Mouse (Mus musculus): Measurements from ENCODE around the gene Pdcd5. TPM values are rescaled to one million over a fixed set of nuclear protein-coding genes. Genes with fewer than 3 reads are reported as not detected.

Gene Pdcd5
- polyA plus RNA-seq, 1 experiment from 2014 or later, result 332 TPM

DNA sequence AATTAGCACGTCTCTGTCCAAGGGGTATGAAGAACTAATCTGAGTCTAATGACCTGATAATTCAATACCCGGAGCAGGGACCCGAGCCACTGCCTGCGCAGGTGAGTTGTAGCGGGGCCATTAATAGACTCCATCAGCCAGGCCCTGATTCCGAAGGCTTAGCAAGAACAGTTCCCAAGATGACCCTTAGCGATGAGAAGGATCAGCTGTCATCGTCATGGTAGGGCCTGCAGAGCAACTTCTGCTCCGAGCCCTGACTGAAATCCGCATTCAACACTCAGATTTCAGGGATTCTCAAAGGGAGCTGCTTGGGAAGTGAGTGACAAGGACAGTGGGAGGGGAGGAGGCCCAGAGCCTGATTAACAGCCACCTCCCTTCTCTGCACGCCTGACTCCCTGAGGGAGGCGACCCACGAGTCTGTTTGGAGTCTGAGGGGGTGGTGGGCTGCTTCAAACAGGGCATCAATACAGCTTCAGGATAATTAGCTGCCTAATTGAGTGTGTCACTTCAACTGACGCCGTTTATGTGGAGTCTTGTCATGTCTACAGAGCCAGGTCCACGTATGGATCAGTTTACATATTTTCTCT lies 16.6 kb upstream of the Pdcd5 start:
- WGBS, result 58% methylated on average over 16 of the region's 16 CpGs
- DNase-seq (ENCODE audit: low spot score), result no peak
- H3K4me1 ChIP-seq, result no peaks in the 10 kb centered on the region

DNA sequence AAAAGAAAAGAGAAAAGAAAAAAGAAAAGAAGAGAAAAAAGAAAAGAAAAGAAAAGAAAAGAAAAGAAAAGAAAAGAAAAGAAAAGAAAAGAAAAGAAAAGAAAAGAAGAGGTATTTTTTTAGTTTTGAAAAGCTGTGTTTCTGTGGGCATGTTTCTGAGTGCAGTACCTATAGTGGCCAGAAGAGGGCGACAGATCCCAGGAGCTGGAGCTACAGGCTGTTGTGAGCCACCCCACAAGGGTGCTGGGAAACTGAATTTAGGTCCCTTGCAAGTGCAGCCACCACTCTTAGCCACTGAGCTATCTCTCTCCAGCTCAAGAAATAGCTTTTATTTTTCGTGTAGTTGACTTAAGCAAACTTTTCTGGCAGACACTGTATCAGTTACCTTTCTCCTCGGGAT lies 11.9 kb upstream of the Pdcd5 start:
- no peak for DNase-seq (ENCODE audit: low spot score)
- Histone ChIP-seq H3K9me3 (no peaks in the 10 kb centered on the region), H3K4me1 (no peaks in the 10 kb centered on the region), H3K4me3 (no peak overlapping the region), H3K27ac (no peak overlapping the region), H3K36me3 (no peaks in the 10 kb centered on the region), H3K27me3 (ENCODE audit: insufficient read depth, poor library complexity, severe bottlenecking) (no peaks in the 10 kb centered on the region)
- whole genome bisulfite sequencing, result 59% methylated on average over 3 of the region's 3 CpGs

More for the DNA sequence above, 16.6 kb upstream of the Pdcd5 start:
- no peaks in the 10 kb centered on the region for H3K9me3 ChIP-seq
- H3K27ac ChIP-seq, result no peak overlapping the region
- no peak overlapping the region for H3K4me3 ChIP-seq
- no peaks in the 10 kb centered on the region for H3K27me3 ChIP-seq (ENCODE audit: insufficient read depth, poor library complexity, severe bottlenecking)
- no peaks in the 10 kb centered on the region for H3K36me3 ChIP-seq

DNA sequence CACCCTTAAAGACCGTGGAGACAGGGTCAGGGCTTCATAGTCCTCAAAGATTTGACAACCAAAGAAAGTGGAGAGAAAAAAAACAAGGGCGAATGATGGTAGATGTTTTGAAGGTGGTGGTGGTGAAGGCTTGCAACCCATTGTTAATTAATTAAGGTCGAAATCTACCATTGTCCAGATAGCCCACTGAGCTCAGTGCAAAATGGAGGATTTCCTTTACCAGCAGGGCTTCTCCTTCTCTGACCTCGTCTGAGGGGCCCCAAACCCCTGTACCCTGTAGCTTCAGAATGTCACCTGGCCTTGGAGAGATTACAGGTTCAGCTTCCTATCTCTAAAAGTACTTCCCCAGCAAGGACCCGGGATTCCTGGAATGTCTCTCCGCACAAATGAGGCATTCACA lies 10.5 kb upstream of the Pdcd5 start:
- DNase-seq (ENCODE audit: low spot score), result no peak
- Histone ChIP-seq H3K36me3 (no peaks in the 10 kb centered on the region), H3K27me3 (ENCODE audit: insufficient read depth, poor library complexity, severe bottlenecking) (no peaks in the 10 kb centered on the region), H3K9me3 (no peaks in the 10 kb centered on the region), H3K4me3 (no peak overlapping the region), H3K4me1 (no peaks in the 10 kb centered on the region), H3K27ac (no peak overlapping the region)
- WGBS, result 45% methylated on average over 6 of the region's 6 CpGs

DNA sequence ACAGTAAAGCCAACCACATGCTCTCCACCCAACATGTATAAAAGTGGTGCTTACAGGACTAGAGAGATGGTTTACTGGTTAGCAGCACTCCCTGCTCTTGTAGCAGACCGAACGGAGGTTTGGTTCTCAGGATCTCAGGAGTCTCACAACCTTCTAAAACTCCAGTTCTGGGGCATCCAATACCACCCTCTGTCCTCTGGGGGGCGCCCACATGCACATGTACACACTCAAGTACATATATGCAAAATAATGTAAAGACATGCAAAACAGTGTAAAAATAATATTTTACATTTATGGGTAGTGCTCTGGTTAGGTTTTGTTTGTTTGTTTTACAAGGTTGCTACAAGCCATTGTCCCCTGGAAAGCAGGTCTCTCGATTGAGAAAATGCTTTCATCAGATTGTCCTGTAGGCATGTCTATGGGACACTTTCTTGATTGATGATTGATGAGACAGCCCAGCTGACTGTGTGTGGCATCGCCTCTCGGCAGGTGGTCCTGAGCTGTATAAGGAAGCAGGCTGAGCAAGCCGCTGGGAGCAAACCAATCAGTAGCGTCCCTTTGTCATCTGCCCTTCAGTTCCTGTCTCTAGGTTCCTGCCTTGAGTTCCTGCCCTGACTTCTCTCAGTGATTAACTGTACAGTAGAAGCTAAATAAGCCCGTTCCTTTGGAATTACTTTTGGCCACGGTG lies 4.4 kb upstream of the Pdcd5 start:
- DNase-seq (ENCODE audit: low spot score), result no peak
- no peak overlapping the region for H3K4me3 ChIP-seq
- H3K36me3 ChIP-seq, result no peaks in the 10 kb centered on the region
- no peak overlapping the region for H3K27ac ChIP-seq
- 80% methylated on average over 10 of the region's 10 CpGs for WGBS
- H3K4me1 ChIP-seq, result peaks cover 4% of the 10 kb centered on the region; the same call in 1 of the 2 replicates
- H3K27me3 ChIP-seq (ENCODE audit: insufficient read depth, poor library complexity, severe bottlenecking), result no peaks in the 10 kb centered on the region
- no peaks in the 10 kb centered on the region for H3K9me3 ChIP-seq

DNA sequence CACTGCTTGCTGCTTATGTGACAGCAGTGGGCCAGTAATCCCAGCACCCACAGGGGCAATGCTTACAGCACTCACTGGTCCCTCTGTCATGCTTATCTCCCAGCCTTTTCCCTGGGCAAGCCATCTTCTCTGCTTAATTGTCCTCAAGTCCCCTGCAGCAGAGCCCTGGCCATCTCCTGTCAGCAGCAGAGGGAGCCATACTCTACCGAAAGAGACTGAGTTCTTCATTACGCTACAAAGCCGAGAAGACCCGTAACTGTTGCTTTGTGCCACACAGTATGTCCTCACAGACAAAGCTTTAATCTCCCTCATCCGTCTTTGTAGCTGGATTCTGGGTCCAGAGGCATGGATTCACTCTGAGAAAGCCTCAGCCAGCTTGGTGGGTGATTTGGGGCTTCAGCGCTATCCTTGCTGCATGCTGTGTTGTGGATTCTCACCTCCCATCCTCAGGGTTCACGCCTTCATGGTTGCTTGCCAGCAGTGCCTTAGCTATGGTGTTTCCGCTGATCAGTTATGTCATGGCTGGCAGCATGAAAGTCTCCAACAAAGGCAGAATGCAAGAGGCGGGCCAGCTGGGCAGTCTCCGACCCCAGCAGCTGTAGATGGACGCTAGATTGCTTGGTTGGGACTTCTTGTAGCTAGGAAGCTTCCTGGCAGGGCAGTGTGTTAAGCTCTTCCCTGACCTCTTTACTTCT lies 3.5 kb upstream of the Pdcd5 start:
- Histone ChIP-seq H3K36me3 (no peaks in the 10 kb centered on the region), H3K4me1 (peaks cover 6% of the 10 kb centered on the region; the same call in 1 of the 2 replicates), H3K4me3 (no peak overlapping the region), H3K27ac (no peak overlapping the region), H3K9me3 (no peaks in the 10 kb centered on the region), H3K27me3 (ENCODE audit: insufficient read depth, poor library complexity, severe bottlenecking) (no peaks in the 10 kb centered on the region)
- DNase-seq (ENCODE audit: low spot score), result no peak
- WGBS, result 67% methylated on average over 11 of the region's 11 CpGs

DNA sequence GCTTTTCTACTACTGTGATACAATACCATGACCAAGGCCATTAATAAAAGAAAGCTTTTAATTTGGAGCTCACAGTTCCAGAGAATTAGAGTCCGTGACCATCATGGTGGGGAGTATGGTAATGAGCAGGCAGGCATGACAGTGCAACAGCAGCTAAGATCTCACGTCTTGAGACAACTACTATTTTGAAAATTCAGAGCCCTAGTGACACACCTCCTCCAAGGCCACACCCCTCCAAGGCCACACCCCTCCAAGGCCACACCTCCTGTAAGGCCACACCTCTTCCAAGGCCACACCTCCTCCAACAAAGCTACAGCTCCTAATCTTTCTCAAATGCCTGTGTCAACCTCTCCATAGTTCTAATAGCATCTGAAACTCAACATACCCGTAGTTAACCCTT lies 1.8 kb upstream of the Pdcd5 start:
- WGBS, result 46% methylated on average over 3 of the region's 3 CpGs
- H3K27me3 ChIP-seq (ENCODE audit: insufficient read depth, poor library complexity, severe bottlenecking), result no peaks in the 10 kb centered on the region
- no peaks in the 10 kb centered on the region for H3K9me3 ChIP-seq
- peaks cover 15% of the 10 kb centered on the region for H3K36me3 ChIP-seq
- no peak overlapping the region for H3K27ac ChIP-seq
- H3K4me1 ChIP-seq, result peaks cover 6% of the 10 kb centered on the region; the same call in 1 of the 2 replicates
- H3K4me3 ChIP-seq, result no peak overlapping the region
- peak; percentile 85 for DNase-seq (ENCODE audit: low spot score)

DNA sequence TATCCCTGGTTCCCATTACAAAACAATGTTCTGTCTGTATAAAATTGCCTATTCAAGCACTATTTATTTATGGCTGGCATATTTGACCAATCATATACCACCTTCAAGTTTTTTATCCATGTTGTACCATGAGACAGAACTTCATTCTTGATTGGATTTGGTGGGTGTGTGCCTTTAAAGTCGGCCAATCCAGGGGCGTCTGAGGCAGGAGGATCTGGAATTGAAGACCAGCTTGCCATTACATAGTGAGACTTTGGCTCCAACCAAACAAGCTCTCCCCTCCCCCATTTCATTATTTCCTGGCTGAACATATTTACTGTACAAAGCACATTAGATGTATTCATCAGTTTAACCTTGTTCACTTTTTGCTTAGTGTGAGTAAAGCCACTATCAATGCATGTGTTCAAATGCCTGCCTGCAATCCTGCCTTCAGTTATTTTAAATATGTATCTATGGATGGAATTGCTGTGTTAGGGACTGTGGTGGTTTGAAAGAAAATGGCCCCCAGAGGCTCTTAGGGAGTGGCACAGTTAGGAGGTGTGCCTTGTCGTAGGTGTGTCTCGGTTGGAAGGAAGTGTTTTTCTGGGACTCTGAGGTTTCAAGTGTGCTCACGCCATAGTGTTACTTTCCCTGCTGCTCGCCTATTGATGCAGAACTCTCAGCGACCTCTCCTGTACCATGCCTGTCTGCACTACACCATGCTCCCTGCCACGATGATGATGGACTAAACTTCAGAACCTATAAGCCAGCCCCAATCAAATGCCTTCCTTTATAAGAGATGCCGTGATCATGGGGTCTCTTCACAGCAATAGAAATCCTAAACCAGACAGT lies 1.1 kb upstream of the Pdcd5 start:
- WGBS, result 67% methylated on average over 9 of the region's 9 CpGs
- peaks cover 22% of the 10 kb centered on the region for H3K36me3 ChIP-seq
- H3K27ac ChIP-seq, result no peak overlapping the region
- peaks cover 6% of the 10 kb centered on the region; the same call in 1 of the 2 replicates for H3K4me1 ChIP-seq
- H3K4me3 ChIP-seq, result no peak overlapping the region
- H3K27me3 ChIP-seq (ENCODE audit: insufficient read depth, poor library complexity, severe bottlenecking), result no peaks in the 10 kb centered on the region
- H3K9me3 ChIP-seq, result no peaks in the 10 kb centered on the region
- DNase-seq (ENCODE audit: low spot score), result no peak

DNA sequence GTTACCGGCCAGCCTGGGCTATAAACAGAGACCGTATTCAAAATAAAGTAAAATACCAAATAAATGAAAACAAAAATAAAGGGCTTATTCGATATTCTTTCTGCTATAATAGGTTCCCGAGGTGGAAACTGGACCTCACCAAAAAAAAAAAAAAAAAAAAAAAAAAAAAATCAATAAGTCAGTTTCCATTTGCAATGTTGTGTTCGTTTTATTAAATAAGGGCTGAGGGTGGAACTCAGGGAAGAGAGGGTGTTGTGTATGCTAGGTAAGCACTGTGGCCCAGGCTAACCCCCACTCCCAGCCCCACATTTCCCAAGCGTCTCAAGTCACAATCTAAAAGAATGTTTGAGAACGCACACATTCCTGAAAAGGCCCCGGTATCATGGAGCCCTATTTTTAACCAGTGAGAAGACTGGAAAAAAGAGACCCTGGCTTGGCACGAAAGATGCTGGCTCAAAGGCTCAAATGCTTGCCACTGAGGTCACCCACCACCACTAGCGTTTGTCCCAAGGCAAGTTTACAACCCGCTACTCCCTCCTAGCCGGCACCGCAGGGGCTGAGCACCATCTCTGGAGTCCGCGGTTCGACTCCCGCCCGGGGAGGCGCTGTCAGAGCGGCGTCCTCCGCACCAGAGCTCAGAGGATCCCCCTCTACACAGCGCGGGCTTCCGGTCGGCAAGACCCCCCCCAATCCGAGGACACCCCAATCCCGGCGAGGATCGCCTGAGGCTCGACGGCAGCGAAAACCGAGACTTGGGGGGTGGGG lies 822 bp downstream of the Pdcd5 start:
- peaks cover 41% of the 10 kb centered on the region for H3K36me3 ChIP-seq
- peaks cover 6% of the 10 kb centered on the region; the same call in 1 of the 2 replicates for H3K4me1 ChIP-seq
- H3K27me3 ChIP-seq (ENCODE audit: insufficient read depth, poor library complexity, severe bottlenecking), result no peaks in the 10 kb centered on the region
- H3K27ac ChIP-seq, result peak overlapping the region; percentile 96
- 11% methylated on average over 34 of the region's 34 CpGs for whole genome bisulfite sequencing
- no peaks in the 10 kb centered on the region for H3K9me3 ChIP-seq
- DNase-seq (ENCODE audit: low spot score), result no peak
- H3K4me3 ChIP-seq, result peak overlapping the region; percentile 97

DNA sequence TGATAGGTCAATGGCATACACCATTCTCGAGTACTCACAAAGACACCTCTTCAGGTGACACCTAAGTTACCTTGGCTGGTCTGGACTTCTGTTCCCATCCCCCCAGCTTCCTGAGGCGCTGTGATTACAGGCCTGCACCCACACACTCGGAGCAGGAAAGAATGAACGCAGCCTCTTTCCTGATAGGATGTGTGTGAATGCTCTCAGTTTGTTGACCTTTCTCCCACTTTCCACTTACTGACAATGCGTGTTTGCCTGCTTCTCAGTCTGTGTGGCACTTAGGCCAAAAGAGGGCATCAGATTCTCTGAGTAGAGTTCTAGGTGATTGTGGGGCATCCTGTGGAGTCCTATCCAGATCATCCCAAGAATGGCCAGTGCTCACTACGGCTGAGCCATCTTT lies 7.2 kb downstream of the Pdcd5 start:
- H3K4me3 ChIP-seq, result no peak overlapping the region

DNA sequence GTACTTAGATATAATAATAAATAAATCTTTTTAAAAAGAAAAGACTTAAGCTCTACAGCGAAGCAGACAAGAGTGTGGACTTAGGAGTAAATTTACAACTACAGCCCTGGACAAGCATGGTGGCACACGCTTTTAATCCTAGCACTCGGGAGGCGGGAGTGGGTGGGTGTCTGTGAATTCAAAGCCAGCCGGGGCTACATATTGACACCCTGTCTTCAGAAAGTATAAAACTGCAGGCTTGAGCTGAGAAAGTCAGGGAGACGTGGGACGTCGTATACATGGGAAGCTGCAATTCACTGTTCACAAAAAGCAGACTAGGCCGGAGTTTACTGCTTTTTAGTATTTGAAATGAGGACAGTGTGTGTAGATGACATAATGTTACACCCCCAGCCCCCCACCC lies 10.4 kb downstream of the Pdcd5 start:
- 90% methylated on average over 9 of the region's 9 CpGs for WGBS
- Histone ChIP-seq H3K9me3 (no peaks in the 10 kb centered on the region), H3K27ac (no peak overlapping the region), H3K4me1 (no peaks in the 10 kb centered on the region), H3K4me3 (no peak overlapping the region), H3K36me3 (peaks cover 71% of the 10 kb centered on the region), H3K27me3 (ENCODE audit: insufficient read depth, poor library complexity, severe bottlenecking) (no peaks in the 10 kb centered on the region)
- no peak for DNase-seq (ENCODE audit: low spot score)

More for the DNA sequence above, 7.2 kb downstream of the Pdcd5 start:
- no peak overlapping the region for H3K27ac ChIP-seq
- no peaks in the 10 kb centered on the region for H3K9me3 ChIP-seq
- WGBS, result 65% methylated on average over 6 of the region's 6 CpGs
- H3K27me3 ChIP-seq (ENCODE audit: insufficient read depth, poor library complexity, severe bottlenecking), result no peaks in the 10 kb centered on the region
- DNase-seq (ENCODE audit: low spot score), result no peak
- no peaks in the 10 kb centered on the region for H3K4me1 ChIP-seq
- peaks cover 82% of the 10 kb centered on the region for H3K36me3 ChIP-seq

DNA sequence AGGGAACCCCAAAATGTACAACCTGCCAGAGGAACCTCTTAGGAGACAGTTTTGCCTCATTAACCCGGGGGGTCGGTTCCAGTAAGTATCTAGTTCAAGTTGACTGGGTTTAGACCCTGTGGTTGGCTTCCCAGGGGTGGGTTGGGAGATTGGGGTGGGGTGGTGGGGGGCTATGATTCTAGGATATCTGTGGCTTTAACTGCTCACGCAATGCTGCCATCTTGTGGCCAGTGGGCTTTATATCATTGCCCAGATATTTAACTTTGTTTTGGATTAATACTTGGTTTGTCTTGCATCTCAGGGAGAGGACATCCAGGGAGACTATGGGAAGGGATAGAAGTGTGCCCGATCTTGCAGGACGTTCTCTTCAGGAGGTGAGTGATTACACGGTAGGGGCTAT lies 11.1 kb downstream of the Pdcd5 start:
- Histone ChIP-seq H3K27ac (no peak overlapping the region), H3K27me3 (ENCODE audit: insufficient read depth, poor library complexity, severe bottlenecking) (no peaks in the 10 kb centered on the region), H3K4me1 (no peaks in the 10 kb centered on the region), H3K36me3 (peaks cover 71% of the 10 kb centered on the region), H3K9me3 (no peaks in the 10 kb centered on the region), H3K4me3 (no peak overlapping the region)
- no peak for DNase-seq (ENCODE audit: low spot score)
- WGBS, result 59% methylated on average over 6 of the region's 6 CpGs

DNA sequence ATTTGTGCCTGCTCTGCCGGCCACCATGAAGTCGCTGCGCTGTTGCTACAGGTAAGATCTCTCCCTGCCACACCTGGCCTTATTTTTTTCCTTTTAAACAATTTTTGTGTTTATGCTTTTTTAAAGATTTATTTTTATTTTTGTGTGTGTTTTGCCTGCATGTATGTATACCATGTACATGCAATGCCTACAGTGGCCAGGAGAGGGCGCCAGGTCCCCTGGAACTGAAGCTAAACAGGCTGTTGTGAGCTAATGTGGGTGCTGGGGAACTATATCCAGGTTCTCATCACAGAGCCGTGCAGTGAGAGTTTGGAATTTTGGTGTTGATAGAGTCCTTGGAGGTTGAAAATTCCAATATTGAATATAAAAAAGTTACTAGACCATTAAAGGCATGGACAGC lies 18.8 kb downstream of the Pdcd5 start:
- WGBS, result 70% methylated on average over 5 of the region's 5 CpGs
- Histone ChIP-seq H3K9me3 (no peaks in the 10 kb centered on the region), H3K36me3 (peaks cover 87% of the 10 kb centered on the region), H3K27me3 (ENCODE audit: insufficient read depth, poor library complexity, severe bottlenecking) (no peaks in the 10 kb centered on the region), H3K4me3 (no peak overlapping the region), H3K4me1 (no peaks in the 10 kb centered on the region), H3K27ac (no peak overlapping the region)
- DNase-seq (ENCODE audit: low spot score), result no peak
